Mouse (Mus musculus): ENCODE data around the gene 1110032F04Rik. TPM values are rescaled to one million over a fixed set of nuclear protein-coding genes. Genes with fewer than 3 reads are reported as not detected.
"Not testable (repeated sequence)": the region's sequence is repeated elsewhere in the genome, so short reads cannot be mapped to it uniquely, and the experiment has no call there.

Gene 1110032F04Rik
- polyA plus RNA-seq, 1 experiment from 2014 or later: 3.1 TPM

DNA sequence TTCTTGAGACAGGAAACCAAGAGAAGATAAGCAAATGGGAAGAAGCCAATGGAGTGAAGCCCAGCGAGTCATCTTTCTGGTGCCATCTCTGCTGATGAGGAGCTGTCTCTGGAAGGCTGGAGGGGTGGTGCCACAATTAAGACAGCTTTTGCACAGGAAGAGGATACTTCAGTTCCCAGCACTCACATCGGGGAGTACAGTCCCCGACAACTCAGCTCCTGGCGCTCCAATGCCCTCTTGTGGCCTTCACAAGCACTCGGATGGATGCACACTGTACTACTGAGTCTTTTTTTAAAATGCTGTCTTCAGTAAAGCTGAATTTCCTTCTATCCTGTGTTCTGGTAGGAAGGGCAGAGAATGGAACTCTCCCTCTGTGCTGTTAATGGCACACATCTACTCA lies 27.8 kb downstream of the 1110032F04Rik start:
- Histone ChIP-seq H3K36me3 (ENCODE audit: control insufficient read depth, insufficient read depth) (no peaks in the 10 kb centered on the region), H3K27ac (ENCODE audit: low read length) (no peak overlapping the region), H3K4me1 (replicated peaks; ENCODE audit: control insufficient read depth, insufficient read depth, low read length) (0 out of 2 replicates have a peak, but pooled peaks cover 3% of the 10 kb centered on the region), H3K9ac (replicated peaks; ENCODE audit: low read depth, low read length) (no peak overlapping the region), H3K4me2 (ENCODE audit: low read length) (no peak overlapping the region), H3K27me3 (replicated peaks; ENCODE audit: control insufficient read depth, insufficient read depth, low read length) (no peaks in the 10 kb centered on the region), H3K9me3 (ENCODE audit: control insufficient read depth, low read length) (no peaks in the 10 kb centered on the region), H3K4me3 (replicated peaks; ENCODE audit: low read length) (no peak overlapping the region)
- no peak for ATAC-seq
- 88% methylated on average over 5 of the region's 5 CpGs for WGBS

DNA sequence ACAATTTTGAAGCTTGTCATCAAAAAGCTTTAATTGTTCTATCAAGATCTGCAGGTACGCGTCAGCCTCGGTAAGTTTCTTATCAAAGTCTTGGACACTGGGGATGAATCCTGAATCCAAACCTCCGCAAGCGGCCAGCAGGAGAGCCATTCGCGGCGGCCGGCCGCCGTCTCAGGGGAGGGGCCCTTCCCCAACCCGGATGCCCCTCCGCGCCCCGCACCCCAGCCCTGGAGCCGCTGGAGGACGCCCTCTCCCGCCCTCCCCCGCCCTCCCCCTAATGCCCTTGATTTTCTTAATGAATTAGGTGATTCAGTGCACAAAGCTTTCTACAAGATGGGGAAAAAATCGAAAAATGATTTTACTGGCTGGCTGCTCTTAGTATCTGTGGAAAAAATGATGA lies 33.2 kb downstream of the 1110032F04Rik start:
- not testable (repeated sequence) for ATAC-seq; H3K9me3 ChIP-seq (ENCODE audit: control insufficient read depth, low read length); H3K27me3 ChIP-seq (replicated peaks; ENCODE audit: control insufficient read depth, insufficient read depth, low read length); H3K27ac ChIP-seq (ENCODE audit: low read length); H3K4me1 ChIP-seq (replicated peaks; ENCODE audit: control insufficient read depth, insufficient read depth, low read length); H3K4me3 ChIP-seq (replicated peaks; ENCODE audit: low read length); H3K36me3 ChIP-seq (ENCODE audit: control insufficient read depth, insufficient read depth); H3K9ac ChIP-seq (replicated peaks; ENCODE audit: low read depth, low read length); H3K4me2 ChIP-seq (ENCODE audit: low read length)
- WGBS: 94% methylated on average over 13 of the region's 20 CpGs

DNA sequence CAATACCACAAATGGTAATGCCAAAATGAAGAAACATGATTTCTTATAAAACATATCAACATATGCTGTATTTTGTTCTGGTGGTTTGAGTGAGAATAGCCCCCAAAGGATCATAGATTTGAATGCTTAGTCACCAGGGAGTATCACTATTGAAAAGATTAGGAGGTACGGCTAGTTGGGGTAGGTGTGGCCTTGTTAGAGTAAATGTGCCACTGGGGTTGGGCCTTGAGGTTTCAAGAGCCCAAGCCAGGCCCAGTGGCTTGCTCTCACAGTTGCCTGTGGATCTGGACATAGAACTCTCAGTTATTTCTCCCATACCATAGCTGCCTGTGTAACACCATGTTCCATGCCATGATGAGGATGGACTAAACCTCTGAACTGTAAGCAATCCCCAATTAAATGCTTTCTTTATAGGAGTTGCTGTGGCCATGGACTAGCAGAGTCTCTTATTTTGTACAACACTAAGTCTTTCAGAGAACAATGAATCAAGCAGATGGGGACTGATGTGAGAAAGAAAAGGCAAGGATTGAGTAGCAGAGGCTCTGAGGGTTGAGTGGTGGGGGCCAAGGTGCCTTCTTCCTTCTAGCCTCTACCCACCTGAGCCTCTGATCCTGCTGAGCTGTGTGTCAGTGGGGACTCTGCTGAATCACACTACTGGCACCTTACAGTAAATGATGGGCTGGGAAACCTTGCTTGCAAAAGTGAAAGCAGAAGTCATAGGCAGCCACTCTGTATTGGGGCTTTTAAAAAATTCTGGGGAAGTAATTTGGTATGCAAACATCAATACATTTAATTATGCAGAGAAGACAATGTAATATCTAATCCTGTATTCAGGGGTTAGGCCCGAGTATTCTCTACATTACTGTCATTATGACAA lies 35.8 kb downstream of the 1110032F04Rik start:
- no peaks in the 10 kb centered on the region for H3K4me1 ChIP-seq (replicated peaks; ENCODE audit: control insufficient read depth, insufficient read depth, low read length)
- no peak overlapping the region for H3K9ac ChIP-seq (replicated peaks; ENCODE audit: low read depth, low read length)
- H3K4me2 ChIP-seq (ENCODE audit: low read length): no peak overlapping the region
- no peak overlapping the region; the same call in 1 of the 2 replicates for H3K27ac ChIP-seq (ENCODE audit: low read length)
- H3K36me3 ChIP-seq (ENCODE audit: control insufficient read depth, insufficient read depth): no peaks in the 10 kb centered on the region
- 77% methylated on average over 2 of the region's 2 CpGs for WGBS
- H3K9me3 ChIP-seq (ENCODE audit: control insufficient read depth, low read length): no peaks in the 10 kb centered on the region
- ATAC-seq: no peak
- no peak overlapping the region for H3K4me3 ChIP-seq (replicated peaks; ENCODE audit: low read length)
- H3K27me3 ChIP-seq (replicated peaks; ENCODE audit: control insufficient read depth, insufficient read depth, low read length): no peaks in the 10 kb centered on the region

DNA sequence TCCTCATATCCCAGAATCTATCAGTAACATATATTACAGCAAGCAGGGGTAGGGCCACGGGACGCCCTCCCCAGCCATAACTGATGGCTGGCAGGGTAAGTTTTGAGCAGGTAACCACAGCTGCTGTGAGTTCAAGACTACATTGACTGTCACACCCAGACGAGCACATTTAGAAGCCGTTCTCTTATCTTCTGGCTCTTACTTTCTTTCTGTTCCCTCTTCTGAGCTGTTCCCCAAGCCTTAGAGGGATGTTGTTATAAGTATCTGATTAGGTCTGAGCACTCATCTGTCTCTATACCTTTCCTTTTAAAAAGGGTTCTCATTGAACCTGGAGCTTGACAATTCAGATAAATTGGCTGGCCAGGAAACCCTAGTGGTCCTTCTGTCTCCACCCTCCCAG lies 38.1 kb downstream of the 1110032F04Rik start:
- H3K4me1 ChIP-seq (replicated peaks; ENCODE audit: control insufficient read depth, insufficient read depth, low read length): no peaks in the 10 kb centered on the region

More for the DNA sequence above, 38.1 kb downstream of the 1110032F04Rik start:
- Histone ChIP-seq H3K4me2 (ENCODE audit: low read length) (no peak overlapping the region), H3K4me3 (replicated peaks; ENCODE audit: low read length) (no peak overlapping the region), H3K36me3 (ENCODE audit: control insufficient read depth, insufficient read depth) (peaks cover 2% of the 10 kb centered on the region; the same call in 1 of the 2 replicates), H3K27me3 (replicated peaks; ENCODE audit: control insufficient read depth, insufficient read depth, low read length) (no peaks in the 10 kb centered on the region), H3K9me3 (ENCODE audit: control insufficient read depth, low read length) (no peaks in the 10 kb centered on the region), H3K27ac (ENCODE audit: low read length) (no peak overlapping the region), H3K9ac (replicated peaks; ENCODE audit: low read depth, low read length) (no peak overlapping the region)
- WGBS: 94% methylated on average over 4 of the region's 4 CpGs
- ATAC-seq: no peak

Other genes with a start within 250 kb of the 1110032F04Rik start
- 0.32 TPM in 1 of 2 replicates, not detected in the other for gene Il12a, start 178.9 kb upstream of the 1110032F04Rik start, polyA plus RNA-seq (2015; fragmentation: Nextera tagmentation; extraction: Ambion mirVana)
- 9.6 and 13.2 TPM in 2 replicates for gene Ift80, start 135.0 kb downstream of the 1110032F04Rik start, polyA plus RNA-seq (2015; fragmentation: Nextera tagmentation; extraction: Ambion mirVana)
- 73.0 and 85.9 TPM in 2 replicates for gene Smc4, start 135.2 kb downstream of the 1110032F04Rik start, polyA plus RNA-seq (2015; fragmentation: Nextera tagmentation; extraction: Ambion mirVana)
- 72.8 and 89.6 TPM in 2 replicates for gene Trim59, start 175.2 kb downstream of the 1110032F04Rik start, polyA plus RNA-seq (2015; fragmentation: Nextera tagmentation; extraction: Ambion mirVana)